Mouse (Mus musculus) urinary bladder, postnatal 14 days (tissue): ENCODE measurements around the gene Faap24.

Experiments
- DNase-seq: peaks from one replicate; pipeline ENCODE4 v3.0.0; 2021; ENCODE audit warnings: low spot score

Faap24 gene

DNA sequence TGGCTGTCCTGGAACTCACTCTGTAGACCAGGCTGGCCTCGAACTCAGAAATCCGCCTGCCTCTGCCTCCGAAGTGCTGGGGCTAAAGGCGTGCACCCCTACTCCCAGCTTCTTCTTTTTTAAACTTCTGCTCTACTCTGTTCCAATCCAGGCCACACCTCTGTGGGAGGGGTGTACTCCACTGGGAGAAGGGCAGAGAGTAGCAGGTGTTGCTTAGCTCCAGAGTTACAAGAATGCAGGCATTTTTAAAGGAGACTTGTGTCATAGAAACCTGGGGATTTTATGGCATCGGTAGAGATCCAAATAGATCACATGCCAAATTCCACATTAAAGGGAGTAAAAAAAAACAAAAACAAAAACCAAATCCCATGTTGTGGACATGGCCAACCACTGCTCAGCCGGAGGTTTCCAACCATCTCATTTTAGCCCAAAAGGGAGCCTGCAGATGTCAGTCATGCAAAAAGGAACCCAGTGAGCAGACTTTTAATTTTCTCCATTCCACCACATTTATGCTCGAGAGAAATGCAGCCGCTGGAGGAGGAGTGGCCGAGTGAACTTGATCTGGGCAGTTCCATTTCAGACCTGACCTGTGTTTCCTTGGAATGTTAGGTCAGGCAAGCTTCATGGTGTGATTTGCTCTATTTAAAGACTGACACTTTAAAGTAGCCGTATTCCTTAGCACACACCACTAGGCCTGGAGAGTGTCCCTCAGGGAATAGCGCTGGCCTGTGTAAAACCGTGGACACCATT, 31.3 kb downstream of the Faap24 start:
- no peak for DNase-seq

DNA sequence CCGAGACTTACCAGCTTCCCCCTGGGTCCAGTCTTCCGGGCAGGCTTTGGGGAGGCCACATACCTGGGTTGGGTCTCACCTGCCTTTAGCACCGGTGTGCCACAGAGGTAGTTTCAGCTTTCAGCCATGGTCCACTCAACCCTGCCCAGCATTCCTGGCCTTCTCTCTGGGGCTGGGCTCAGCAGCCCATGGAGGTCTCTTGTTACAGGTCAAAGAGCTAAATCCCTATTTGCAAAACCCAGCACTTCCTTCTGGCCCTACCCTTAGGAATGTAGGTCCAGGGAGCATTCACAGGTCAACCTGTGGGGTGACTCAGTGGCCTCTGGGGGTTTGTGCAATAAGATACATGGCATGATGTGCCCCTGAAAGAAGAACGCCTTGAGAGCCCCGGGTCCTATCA, 33.8 kb downstream of the Faap24 start:
- no peak for DNase-seq

DNA sequence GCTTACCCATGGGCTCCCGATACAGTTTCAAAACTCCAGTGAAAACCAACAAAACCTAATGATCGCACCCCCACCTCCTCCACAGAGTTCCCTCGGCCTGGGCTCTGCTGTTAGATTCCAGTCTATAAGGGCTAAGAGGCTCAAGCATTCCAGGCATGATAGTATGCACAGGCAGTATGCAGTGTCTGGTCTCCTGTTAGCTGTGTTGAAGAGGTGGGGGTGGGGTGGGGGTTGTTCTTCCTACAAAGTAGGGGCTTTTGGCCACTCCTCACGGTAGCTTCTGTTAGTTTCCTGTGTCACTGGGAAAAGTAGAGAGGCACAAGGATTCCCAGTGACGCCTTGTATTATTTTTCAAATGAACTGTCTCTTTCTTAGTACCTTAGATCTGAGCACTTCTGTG, 34.4 kb downstream of the Faap24 start:
- DNase-seq = no peak

DNA sequence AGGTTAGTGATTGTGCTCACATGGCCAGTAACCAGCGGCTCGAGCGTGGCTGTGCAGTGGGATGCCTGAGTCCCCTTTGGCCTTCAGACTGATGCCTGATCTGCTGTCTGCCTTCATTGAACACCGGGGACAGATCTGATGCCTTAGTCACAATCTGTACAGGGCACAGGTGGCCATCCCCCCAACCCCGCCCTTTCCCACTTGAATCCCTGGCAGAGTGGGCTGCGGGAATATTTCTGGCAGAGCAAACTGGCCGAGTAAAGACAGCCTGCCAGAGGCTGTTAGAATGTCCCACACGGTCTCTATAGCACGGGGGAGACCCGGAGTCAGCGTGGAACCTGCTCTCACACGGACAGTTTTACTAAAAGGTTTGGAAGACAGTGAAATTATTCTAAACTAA, 39.0 kb downstream of the Faap24 start:
- DNase-seq = no peak

DNA sequence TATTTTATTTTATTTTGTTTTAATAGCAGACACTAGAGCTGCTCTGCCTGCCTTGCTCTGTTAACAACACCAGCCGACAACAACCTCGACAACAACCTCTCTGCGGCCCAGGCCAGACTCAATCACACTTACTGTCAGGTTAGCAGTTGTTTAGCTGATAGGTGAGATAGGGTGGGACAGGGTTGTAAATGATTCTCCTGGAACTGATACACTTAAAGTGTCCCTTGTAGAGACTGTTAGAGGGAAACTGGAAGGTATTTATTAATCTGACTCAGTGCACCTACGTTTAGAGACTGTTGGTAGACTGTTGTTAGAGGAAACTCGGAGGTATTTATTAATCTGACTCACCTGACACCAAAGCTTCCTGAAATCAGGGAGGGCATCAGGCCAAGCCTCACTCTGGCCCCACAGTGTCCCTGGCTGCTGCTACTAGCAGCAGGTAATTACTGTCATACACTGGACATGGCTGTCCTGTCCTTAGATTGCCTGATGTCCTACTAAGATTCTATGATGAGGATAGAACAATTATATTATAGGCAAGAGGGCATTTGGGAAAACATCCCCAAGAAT, 41.2 kb downstream of the Faap24 start:
- no peak for DNase-seq

DNA sequence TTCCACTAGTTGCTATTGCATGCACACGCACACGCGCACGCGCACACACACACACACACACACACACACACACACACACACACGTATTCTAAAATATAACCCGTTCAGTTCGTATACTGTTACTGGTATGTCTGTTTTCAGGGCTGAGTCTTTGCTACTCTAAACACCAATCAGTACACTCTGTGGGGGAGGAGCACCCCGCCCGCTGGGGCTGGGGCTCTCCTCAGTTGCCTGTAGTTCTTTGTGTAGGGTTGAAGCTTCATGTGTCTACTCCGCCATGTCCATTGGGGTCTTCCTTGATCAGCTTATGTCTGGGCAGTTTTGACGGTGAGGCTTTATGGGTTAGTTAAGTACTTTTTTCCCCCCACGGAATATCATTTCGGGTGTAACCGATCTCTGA, 43.3 kb downstream of the Faap24 start:
- no peak for DNase-seq

DNA sequence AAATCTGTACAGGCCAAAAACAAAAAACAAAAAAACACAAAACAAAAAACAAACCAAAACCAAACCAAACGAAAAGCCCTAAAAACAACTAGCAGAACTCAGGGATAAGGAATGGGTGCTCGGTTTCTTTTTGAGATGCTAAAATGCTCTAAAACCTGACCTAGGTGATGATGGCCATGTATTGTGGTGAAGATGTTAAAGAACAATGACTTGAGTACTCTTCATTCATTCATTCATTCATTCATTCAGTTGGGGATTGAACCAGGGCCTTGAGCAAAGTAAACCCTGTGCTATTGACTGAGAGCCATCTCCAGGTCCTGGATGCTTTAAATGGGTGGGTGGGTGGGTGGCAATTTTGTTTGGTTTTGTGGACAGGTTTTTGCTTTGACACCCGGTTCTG, 45.5 kb downstream of the Faap24 start:
- no peak for DNase-seq

DNA sequence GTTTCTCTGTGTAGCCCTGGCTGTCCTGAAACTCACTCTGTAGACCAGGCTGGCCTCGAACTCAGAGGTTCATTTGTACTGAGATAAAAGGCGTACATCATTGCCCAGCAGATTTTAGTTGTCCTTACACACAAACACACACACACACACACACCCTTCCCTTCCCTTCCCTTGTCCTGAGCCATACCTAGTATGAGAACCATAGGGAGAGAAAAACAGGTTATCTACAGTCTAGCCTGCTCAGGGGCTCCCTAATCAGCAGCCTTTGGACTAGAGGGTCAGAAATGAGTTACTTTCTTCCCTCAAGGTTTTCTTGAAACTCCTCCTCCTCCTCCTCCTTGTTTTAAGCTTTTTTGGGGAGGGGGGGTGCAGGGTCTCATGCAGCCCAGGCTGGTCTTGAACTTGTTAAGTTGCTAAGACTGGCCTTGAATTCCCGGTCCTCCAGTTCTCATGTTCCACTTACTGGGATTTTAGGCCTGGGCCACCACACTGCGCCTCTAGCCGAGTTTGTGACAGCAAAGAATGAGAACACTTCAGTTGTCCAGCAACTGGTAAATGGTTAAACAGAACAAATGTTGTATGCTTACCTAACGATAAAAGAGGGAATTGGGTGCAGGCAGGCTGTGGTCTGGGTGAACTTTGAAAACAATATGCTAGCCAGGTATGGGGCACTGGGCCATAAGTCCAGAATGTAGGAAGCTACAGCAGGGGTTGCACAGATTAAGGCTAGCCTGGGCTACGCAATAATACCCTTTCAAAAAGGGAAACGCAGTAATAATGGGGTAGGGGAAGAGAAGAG, 46.6 kb downstream of the Faap24 start:
- no peak for DNase-seq

DNA sequence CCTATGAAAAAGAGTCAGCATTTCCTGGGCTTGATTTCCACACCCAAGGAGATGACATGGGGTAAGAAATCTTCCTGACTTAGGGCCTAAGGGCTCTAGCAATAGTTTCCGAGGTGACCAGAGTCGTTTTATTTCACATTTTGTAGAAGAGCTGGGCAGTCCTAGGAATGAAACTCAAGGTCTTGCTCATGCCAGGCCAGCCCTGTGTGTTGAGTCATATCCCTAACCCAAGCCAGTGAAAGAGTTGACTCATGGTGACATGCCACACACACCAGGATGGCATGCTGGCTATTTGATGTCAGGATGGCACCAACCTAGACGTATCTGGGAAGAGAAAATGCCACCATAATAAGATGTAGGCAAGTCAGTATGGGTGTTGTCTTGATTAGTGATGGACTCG, 47.6 kb downstream of the Faap24 start:
- no peak for DNase-seq

DNA sequence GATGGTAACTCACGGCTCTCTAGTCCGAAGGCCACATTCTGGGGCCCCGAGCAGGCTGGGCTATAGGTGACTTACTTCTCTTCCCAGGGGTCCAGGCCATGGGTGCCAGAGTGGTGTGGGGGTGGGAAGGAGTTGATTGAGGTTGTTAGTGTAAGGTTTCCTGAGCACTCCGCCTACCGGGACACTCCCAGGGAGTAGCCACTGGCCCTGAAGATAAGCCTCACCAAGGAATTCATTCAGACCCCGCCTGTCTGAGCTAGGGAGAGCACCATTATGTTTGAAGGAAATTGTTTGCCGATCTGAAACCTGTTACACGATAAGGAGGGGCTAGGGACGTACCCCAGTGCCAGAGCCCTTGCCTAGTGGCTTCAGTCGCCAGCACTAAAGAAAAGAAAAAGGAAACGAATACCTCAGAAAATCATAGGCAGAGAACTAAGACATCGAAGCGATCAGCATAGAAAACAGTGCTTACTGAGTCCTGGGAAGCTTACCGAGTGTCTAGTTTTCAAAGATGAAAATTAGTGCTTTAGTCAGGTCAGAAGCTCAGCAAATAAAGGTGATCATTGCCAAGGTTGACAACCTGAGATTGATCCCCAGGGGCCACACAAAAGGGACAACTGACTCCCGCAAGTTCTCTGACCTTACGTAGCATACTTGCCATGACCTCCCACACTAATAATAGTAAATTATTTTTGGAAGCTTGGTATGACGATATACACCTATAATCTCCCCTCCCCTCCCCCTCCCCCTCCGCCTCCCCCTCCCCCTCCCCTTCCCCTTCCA, 48.5 kb downstream of the Faap24 start:
- DNase-seq = peak; percentile 13

DNA sequence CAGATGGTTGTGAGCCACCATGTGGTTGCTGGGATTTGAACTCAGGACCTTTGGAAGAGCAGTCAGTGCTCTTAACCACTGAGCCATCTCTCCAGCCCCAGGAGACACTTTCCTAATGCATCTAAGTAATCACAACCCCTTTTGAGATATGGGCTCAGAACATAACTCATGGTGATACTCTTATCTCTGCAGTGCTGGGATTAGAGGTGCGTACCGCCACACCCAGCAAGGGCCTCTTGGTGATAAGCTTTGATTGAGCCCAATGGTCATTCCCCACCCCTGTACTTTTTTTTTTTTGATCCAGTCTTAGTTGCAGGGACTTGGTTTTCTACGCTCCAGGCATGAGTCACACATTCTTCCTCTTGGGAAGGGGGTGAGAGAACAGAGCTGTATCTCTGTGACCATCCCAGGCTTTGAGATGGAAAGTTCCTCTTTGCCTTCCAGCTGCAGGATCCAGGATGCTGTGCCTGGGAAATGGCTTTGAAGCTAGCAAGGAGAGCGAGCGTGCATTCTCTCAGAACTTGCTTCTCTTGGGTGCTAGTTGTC, 51.8 kb downstream of the Faap24 start:
- DNase-seq = no peak

DNA sequence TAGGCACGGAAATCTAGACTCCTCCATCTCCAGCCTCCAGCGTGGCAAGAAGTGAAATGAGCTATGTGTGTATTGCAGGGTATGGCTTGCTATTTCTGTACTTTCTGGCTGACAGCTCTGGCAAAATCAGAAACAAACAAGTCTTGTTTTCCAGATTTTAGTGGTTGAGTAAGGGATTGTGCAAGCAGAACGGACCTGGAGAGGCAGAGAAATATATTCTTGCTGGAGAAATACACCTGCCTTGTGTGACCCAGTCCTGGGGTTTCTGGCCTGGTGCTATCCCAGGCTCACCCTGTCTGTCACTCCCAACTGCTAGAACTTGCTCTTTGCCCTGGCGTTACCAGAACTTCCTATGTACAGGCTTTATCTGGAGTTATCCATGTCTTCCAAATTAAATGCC, 54.1 kb downstream of the Faap24 start:
- no peak for DNase-seq
